Mouse (Mus musculus): ENCODE results near the gene Tmem39a. TPM values are rescaled to one million over a fixed set of nuclear protein-coding genes. Genes with fewer than 3 reads are reported as not detected.

Gene Tmem39a
- polyA plus RNA-seq, 1 experiment from 2014 or later: 106 TPM

- Histone ChIP-seq H3K36me3 (ENCODE audit: control insufficient read depth, insufficient read depth, low read length) (no peaks in the 10 kb centered on the region), H3K4me3 (replicated peaks; ENCODE audit: low read length) (no peak overlapping the region), H3K27me3 (ENCODE audit: control insufficient read depth, insufficient read depth, low read length) (no peaks in the 10 kb centered on the region), H3K4me1 (ENCODE audit: control insufficient read depth, insufficient read depth, low read length) (0 out of 2 replicates have a peak, but pooled peaks cover 2% of the 10 kb centered on the region), H3K9ac (ENCODE audit: low read length) (no peak overlapping the region), H3K9me3 (replicated peaks; ENCODE audit: control insufficient read depth, low read length) (no peaks in the 10 kb centered on the region), H3K27ac (ENCODE audit: low read length) (no peak overlapping the region), H3K4me2 (ENCODE audit: low read depth, low read length) (no peak overlapping the region)
- ATAC-seq (ENCODE audit: insufficient read depth, low FRiP score): no peak
- 92% methylated on average over 1 of the region's 1 CpGs for WGBS
These were observed 10.5 kb upstream of the Tmem39a start for GRCm38 (mm10) chr16:38548000-38548399.

- peak; percentile 89 for ATAC-seq (ENCODE audit: insufficient read depth, low FRiP score)
- 2% methylated on average over 54 of the region's 54 CpGs for WGBS
- Histone ChIP-seq H3K9ac (ENCODE audit: low read length) (peak within 1 kb of the TSS; percentile 84), H3K4me2 (ENCODE audit: low read depth, low read length) (peak within 1 kb of the TSS; percentile 71), H3K4me3 (replicated peaks; ENCODE audit: low read length) (peak within 1 kb of the TSS; percentile 79), H3K27me3 (ENCODE audit: control insufficient read depth, insufficient read depth, low read length) (no peaks in the 10 kb centered on the region), H3K36me3 (ENCODE audit: control insufficient read depth, insufficient read depth, low read length) (no peaks in the 10 kb centered on the region), H3K9me3 (replicated peaks; ENCODE audit: control insufficient read depth, low read length) (no peaks in the 10 kb centered on the region), H3K4me1 (ENCODE audit: control insufficient read depth, insufficient read depth, low read length) (0 out of 2 replicates have a peak, but pooled peaks cover 2% of the 10 kb centered on the region), H3K27ac (ENCODE audit: low read length) (no peak within 1 kb of the TSS)
These were observed 8.8 kb upstream of the Tmem39a start, which contains the start of gene Poglut1 for GRCm38 (mm10) chr16:38549479-38550396. Gene Poglut1 (minus strand): TSS chr16:38550258.

GRCm38 (mm10) chr16:38555988-38556387, 2.5 kb upstream of the Tmem39a start:
- ATAC-seq (ENCODE audit: insufficient read depth, low FRiP score): no peak
- WGBS: 85% methylated on average over 3 of the region's 3 CpGs
- Histone ChIP-seq H3K9me3 (replicated peaks; ENCODE audit: control insufficient read depth, low read length) (no peaks in the 10 kb centered on the region), H3K27me3 (ENCODE audit: control insufficient read depth, insufficient read depth, low read length) (0 out of 2 replicates have a peak, but pooled peaks cover 5% of the 10 kb centered on the region), H3K27ac (ENCODE audit: low read length) (no peak overlapping the region), H3K9ac (ENCODE audit: low read length) (no peak overlapping the region), H3K4me3 (replicated peaks; ENCODE audit: low read length) (no peak overlapping the region), H3K4me1 (ENCODE audit: control insufficient read depth, insufficient read depth, low read length) (no peaks in the 10 kb centered on the region), H3K4me2 (ENCODE audit: low read depth, low read length) (no peak overlapping the region), H3K36me3 (ENCODE audit: control insufficient read depth, insufficient read depth, low read length) (no peaks in the 10 kb centered on the region)

GRCm38 (mm10) chr16:38562131-38562967, 3.9 kb downstream of the Tmem39a start:
- Histone ChIP-seq H3K27me3 (ENCODE audit: control insufficient read depth, insufficient read depth, low read length) (0 out of 2 replicates have a peak, but pooled peaks cover 5% of the 10 kb centered on the region), H3K27ac (ENCODE audit: low read length) (peak overlapping the region; percentile 70), H3K9ac (ENCODE audit: low read length) (peak overlapping the region; percentile 93), H3K9me3 (replicated peaks; ENCODE audit: control insufficient read depth, low read length) (no peaks in the 10 kb centered on the region), H3K4me3 (replicated peaks; ENCODE audit: low read length) (peak overlapping the region; percentile 74), H3K36me3 (ENCODE audit: control insufficient read depth, insufficient read depth, low read length) (0 out of 2 replicates have a peak, but pooled peaks cover 4% of the 10 kb centered on the region), H3K4me2 (ENCODE audit: low read depth, low read length) (peak overlapping the region; percentile 73), H3K4me1 (ENCODE audit: control insufficient read depth, insufficient read depth, low read length) (peaks cover 7% of the 10 kb centered on the region; the same call in 1 of the 2 replicates)
- 6% methylated on average over 37 of the region's 37 CpGs for WGBS
- ATAC-seq (ENCODE audit: insufficient read depth, low FRiP score): peak; percentile 95

GRCm38 (mm10) chr16:38562968-38563327, 4.5 kb downstream of the Tmem39a start:
- peak; percentile 54; the same call in 1 of the 2 replicates for ATAC-seq (ENCODE audit: insufficient read depth, low FRiP score)
- peak overlapping the region; percentile 93 for H3K9ac ChIP-seq (ENCODE audit: low read length)
- WGBS: under 1% methylated on average over 25 of the region's 25 CpGs
- H3K4me2 ChIP-seq (ENCODE audit: low read depth, low read length): peak overlapping the region; percentile 73
- peak overlapping the region; percentile 74 for H3K4me3 ChIP-seq (replicated peaks; ENCODE audit: low read length)
- 0 out of 2 replicates have a peak, but pooled peaks cover 5% of the 10 kb centered on the region for H3K27me3 ChIP-seq (ENCODE audit: control insufficient read depth, insufficient read depth, low read length)
- peak overlapping the region; percentile 65 for H3K27ac ChIP-seq (ENCODE audit: low read length)
- peaks cover 7% of the 10 kb centered on the region; the same call in 1 of the 2 replicates for H3K4me1 ChIP-seq (ENCODE audit: control insufficient read depth, insufficient read depth, low read length)
- H3K36me3 ChIP-seq (ENCODE audit: control insufficient read depth, insufficient read depth, low read length): 0 out of 2 replicates have a peak, but pooled peaks cover 4% of the 10 kb centered on the region
- H3K9me3 ChIP-seq (replicated peaks; ENCODE audit: control insufficient read depth, low read length): no peaks in the 10 kb centered on the region

- Histone ChIP-seq H3K4me1 (ENCODE audit: control insufficient read depth, insufficient read depth, low read length) (peaks cover 7% of the 10 kb centered on the region; the same call in 1 of the 2 replicates), H3K9me3 (replicated peaks; ENCODE audit: control insufficient read depth, low read length) (no peaks in the 10 kb centered on the region), H3K27ac (ENCODE audit: low read length) (no peak overlapping the region), H3K27me3 (ENCODE audit: control insufficient read depth, insufficient read depth, low read length) (0 out of 2 replicates have a peak, but pooled peaks cover 5% of the 10 kb centered on the region), H3K4me2 (ENCODE audit: low read depth, low read length) (peak overlapping the region; percentile 73), H3K4me3 (replicated peaks; ENCODE audit: low read length) (peak overlapping the region; percentile 74), H3K9ac (ENCODE audit: low read length) (peak overlapping the region; percentile 93), H3K36me3 (ENCODE audit: control insufficient read depth, insufficient read depth, low read length) (0 out of 2 replicates have a peak, but pooled peaks cover 4% of the 10 kb centered on the region)
- WGBS: 25% methylated on average over 10 of the region's 10 CpGs
- no peak for ATAC-seq (ENCODE audit: insufficient read depth, low FRiP score)
These were observed 5.0 kb downstream of the Tmem39a start for GRCm38 (mm10) chr16:38563516-38563915.

- no peak overlapping the region for H3K4me3 ChIP-seq (replicated peaks; ENCODE audit: low read length)
- no peaks in the 10 kb centered on the region for H3K9me3 ChIP-seq (replicated peaks; ENCODE audit: control insufficient read depth, low read length)
- H3K36me3 ChIP-seq (ENCODE audit: control insufficient read depth, insufficient read depth, low read length): peaks cover 11% of the 10 kb centered on the region
- H3K4me2 ChIP-seq (ENCODE audit: low read depth, low read length): no peak overlapping the region
- H3K27me3 ChIP-seq (ENCODE audit: control insufficient read depth, insufficient read depth, low read length): no peaks in the 10 kb centered on the region
- WGBS: 91% methylated on average over 5 of the region's 5 CpGs
- H3K4me1 ChIP-seq (ENCODE audit: control insufficient read depth, insufficient read depth, low read length): peaks cover 7% of the 10 kb centered on the region; the same call in 1 of the 2 replicates
- H3K27ac ChIP-seq (ENCODE audit: low read length): no peak overlapping the region
- no peak for ATAC-seq (ENCODE audit: insufficient read depth, low FRiP score)
- no peak overlapping the region for H3K9ac ChIP-seq (ENCODE audit: low read length)
These were observed 9.7 kb downstream of the Tmem39a start for GRCm38 (mm10) chr16:38568192-38568591.

GRCm38 (mm10) chr16:38571481-38571880, 13.0 kb downstream of the Tmem39a start:
- no peak overlapping the region for H3K9ac ChIP-seq (ENCODE audit: low read length)
- WGBS: 97% methylated on average over 3 of the region's 3 CpGs
- no peak overlapping the region for H3K27ac ChIP-seq (ENCODE audit: low read length)
- ATAC-seq (ENCODE audit: insufficient read depth, low FRiP score): no peak
- H3K27me3 ChIP-seq (ENCODE audit: control insufficient read depth, insufficient read depth, low read length): no peaks in the 10 kb centered on the region
- no peaks in the 10 kb centered on the region for H3K9me3 ChIP-seq (replicated peaks; ENCODE audit: control insufficient read depth, low read length)
- no peaks in the 10 kb centered on the region for H3K4me1 ChIP-seq (ENCODE audit: control insufficient read depth, insufficient read depth, low read length)
- H3K4me3 ChIP-seq (replicated peaks; ENCODE audit: low read length): no peak overlapping the region
- no peak overlapping the region for H3K4me2 ChIP-seq (ENCODE audit: low read depth, low read length)
- H3K36me3 ChIP-seq (ENCODE audit: control insufficient read depth, insufficient read depth, low read length): peaks cover 12% of the 10 kb centered on the region
